In the genomic region with DNA sequence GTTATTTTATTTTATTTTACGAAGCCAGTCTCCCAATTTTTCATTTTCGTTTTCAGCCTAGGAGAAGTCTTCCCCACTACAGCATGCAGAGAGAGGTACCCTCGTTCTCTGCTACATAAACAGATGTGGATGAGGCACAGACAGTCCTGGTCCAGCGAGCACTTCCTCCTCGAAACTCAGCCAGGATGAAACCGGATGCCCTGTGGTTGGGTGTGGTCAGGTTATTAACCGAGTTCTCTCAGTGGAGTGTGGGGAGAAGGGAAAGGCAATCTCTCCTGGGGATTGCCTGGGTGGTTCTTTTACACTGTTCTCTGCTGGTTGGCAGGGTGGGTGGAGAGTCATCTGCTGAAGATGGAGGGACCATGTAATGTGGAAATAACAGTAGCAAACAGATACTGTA, we compare ENCODE assay signal across 10 mouse cellular contexts. TPM values are rescaled to one million over a fixed set of nuclear protein-coding genes. Genes with fewer than 3 reads are reported as not detected.
DNase-seq lines count a peak whose midpoint lies in the region; ATAC-seq lines count a peak whose summit lies in the region.
"Had no signal": no experiment of that assay in that cellular context is flagged by ENCODE, and none has a peak within 500 bp of the region (broad histone marks: within the 10 kb centered on the region; RNA-seq: fewer than 3 reads in every experiment).

No protein-coding gene starts in this region.

- peak; percentile 59 for ATAC-seq in activated CD4-positive, CD25-positive, alpha-beta regulatory T cell, adult 4 months
- ATAC-seq: Patski had no signal

- H3K4me1 ChIP-seq in heart, embryonic 10.5 days, result no peaks in the 10 kb centered on the region
- H3K4me1 ChIP-seq in megakaryocyte, embryonic 14.5 days, result peaks cover 9% of the 10 kb centered on the region

- intact Hi-C loops in left cerebral cortex, postnatal 25 days (cut with DNase I), result no loop called here
- intact Hi-C loops in left cerebral cortex, postnatal 10 days (cut with DNase I), result no loop called here

- no peak overlapping the region for H3K27ac ChIP-seq in heart, embryonic 10.5 days
- H3K27ac ChIP-seq: midbrain, embryonic 12.5 days had no signal

- 0 out of 2 replicates have a peak, but pooled peaks cover 4% of the 10 kb centered on the region for H3K27me3 ChIP-seq in heart, embryonic 10.5 days (ENCODE audit: insufficient read depth, poor library complexity, severe bottlenecking)
- H3K27me3 ChIP-seq in megakaryocyte, embryonic 14.5 days (replicated peaks), result peaks cover 65% of the 10 kb centered on the region
- H3K27me3 ChIP-seq: midbrain, embryonic 12.5 days; Patski had no signal

- H3K4me3 ChIP-seq in heart, embryonic 10.5 days, result no peak overlapping the region
- peak overlapping the region; percentile 29 for H3K4me3 ChIP-seq in megakaryocyte, embryonic 14.5 days (replicated peaks)
- H3K4me3 ChIP-seq: midbrain, embryonic 12.5 days had no signal

- DNase-seq in heart, adult 9 months (ENCODE audit: low spot score in 2 of 2), result peak; percentile 14 to 33
- no peak for DNase-seq in heart, embryonic 10.5 days (ENCODE audit: low spot score)
- peak; percentile 76 for DNase-seq in 416B (ENCODE audit: low read depth)
- DNase-seq in left cerebral cortex, postnatal 25 days (ENCODE audit: low spot score in 2 of 2), result no peak
- no peak for DNase-seq in left cerebral cortex, postnatal 10 days (ENCODE audit: extremely low spot score in 1 of 2, low spot score in 2 of 2)
- no peak for DNase-seq in layer of hippocampus, adult 9-11 months

- 59% methylated on average over 7 of the region's 7 CpGs for WGBS in heart, embryonic 10.5 days

- H3K9me3 ChIP-seq in heart, embryonic 10.5 days, result no peaks in the 10 kb centered on the region
- H3K9me3 ChIP-seq in megakaryocyte, embryonic 14.5 days, result peaks cover 10% of the 10 kb centered on the region
- H3K9me3 ChIP-seq: midbrain, embryonic 12.5 days had no signal

- H3K36me3 ChIP-seq in heart, embryonic 10.5 days, result no peaks in the 10 kb centered on the region
- no peaks in the 10 kb centered on the region for H3K36me3 ChIP-seq in megakaryocyte, embryonic 14.5 days (replicated peaks; ENCODE audit: low read length)
- H3K36me3 ChIP-seq: midbrain, embryonic 12.5 days had no signal

RNA-seq across cellular contexts. Expression of a gene that starts 40.6 kb away (rescaled TPM):
- 1,257 and 1,505 TPM in 2 replicates for polyA plus RNA-seq in heart, embryonic 10.5 days (2016; fragmentation: Nextera tagmentation; extraction: Ambion mirVana)
- polyA plus RNA-seq in activated CD4-positive, CD25-positive, alpha-beta regulatory T cell, adult 4 months (2017; shearing (Covaris generic)), result 1,000 to 10,000 TPM; 2,185 to 2,296 TPM
- polyA plus RNA-seq in megakaryocyte, embryonic 14.5 days (2012; ENCODE audit: insufficient read depth, low replicate concordance), result 91.3 and 488 TPM in 2 replicates
- 100 to 1,000 TPM; 573 to 639 TPM for total RNA-seq in left cerebral cortex, postnatal 25 days (2021)
- 100 to 1,000 TPM; 729 to 758 TPM for total RNA-seq in left cerebral cortex, postnatal 10 days (2021)

RNA-seq across cellular contexts. Expression of a gene that starts 41.7 kb away (rescaled TPM):
- 21.8 and 26.0 TPM in 2 replicates for polyA plus RNA-seq in heart, embryonic 10.5 days (2016; fragmentation: Nextera tagmentation; extraction: Ambion mirVana)
- 10 to 100 TPM; 24.5 to 25.2 TPM for polyA plus RNA-seq in activated CD4-positive, CD25-positive, alpha-beta regulatory T cell, adult 4 months (2017; shearing (Covaris generic))
- 0.42 and 2.8 TPM in 2 replicates for polyA plus RNA-seq in megakaryocyte, embryonic 14.5 days (2012; ENCODE audit: insufficient read depth, low replicate concordance)
- 10 to 100 TPM; 13.7 to 15.2 TPM for total RNA-seq in left cerebral cortex, postnatal 25 days (2021)
- 10 to 100 TPM; 14.5 to 14.7 TPM for total RNA-seq in left cerebral cortex, postnatal 10 days (2021)

RNA-seq across cellular contexts. Expression of a gene that starts 58.8 kb away (rescaled TPM):
- 34.7 and 35.3 TPM in 2 replicates for polyA plus RNA-seq in heart, embryonic 10.5 days (2016; fragmentation: Nextera tagmentation; extraction: Ambion mirVana)
- 10 to 100 TPM; 25.5 to 29.7 TPM for polyA plus RNA-seq in activated CD4-positive, CD25-positive, alpha-beta regulatory T cell, adult 4 months (2017; shearing (Covaris generic))
- polyA plus RNA-seq in megakaryocyte, embryonic 14.5 days (2012; ENCODE audit: insufficient read depth, low replicate concordance), result 1.1 and 3.2 TPM in 2 replicates
- 1 to 10 TPM; 5.7 to 6.7 TPM for total RNA-seq in left cerebral cortex, postnatal 25 days (2021)
- 1 to 10 TPM; 4.7 to 5.6 TPM for total RNA-seq in left cerebral cortex, postnatal 10 days (2021)

Comparison
In these comparisons a context has a peak if more than half of its experiments do, and no peak if none do; other contexts are left out.
1. DNase-seq: peak in heart, adult 9 months (2 of 2) and 416B (single experiment); none in heart, embryonic 10.5 days (single experiment), left cerebral cortex, postnatal 25 days (0 of 2), left cerebral cortex, postnatal 10 days (0 of 2) and layer of hippocampus, adult 9-11 months (single experiment).